Mouse (Mus musculus): Measurements from ENCODE around the gene Ttll7. TPM values are rescaled to one million over a fixed set of nuclear protein-coding genes. Genes with fewer than 3 reads are reported as not detected.

The Ttll7 gene
- polyA plus RNA-seq, 1 experiment: 0.09 TPM

- no peak for TF ChIP-seq CTCF (IDR thresholded peaks at IDR 0.05; ENCODE audit: borderline replicate concordance, control insufficient read depth, extremely low read depth, insufficient read depth, low read length, poor library complexity)
- no peak for TF ChIP-seq POLR2A (IDR thresholded peaks at IDR 0.05; ENCODE audit: control insufficient read depth, extremely low read depth, insufficient read depth, low read length, poor library complexity)
- no peaks in the 10 kb centered on the region for H3K27me3 ChIP-seq (ENCODE audit: control insufficient read depth, insufficient read depth, low read length)
- WGBS: 93% methylated on average over 7 of the region's 7 CpGs
Observed at GRCm38 (mm10) chr3:146928141-146928540, 76.0 kb downstream of the Ttll7 start.

GRCm38 (mm10) chr3:146929011-146929410 lies 76.8 kb downstream of the Ttll7 start:
- Histone ChIP-seq H3K4me3 (ENCODE audit: control insufficient read depth, insufficient read depth, low read length) (no peak overlapping the region), H3K36me3 (ENCODE audit: control insufficient read depth, insufficient read depth, low read length) (no peaks in the 10 kb centered on the region), H3K27me3 (ENCODE audit: control insufficient read depth, insufficient read depth, low read length) (no peaks in the 10 kb centered on the region), H3K27ac (ENCODE audit: control insufficient read depth, insufficient read depth, low read length) (no peak overlapping the region), H3K4me1 (replicated peaks; ENCODE audit: control insufficient read depth, insufficient read depth, low read length) (no peaks in the 10 kb centered on the region)
- 84% methylated on average over 5 of the region's 5 CpGs for WGBS
- TF ChIP-seq CTCF (IDR thresholded peaks at IDR 0.05; ENCODE audit: borderline replicate concordance, control insufficient read depth, extremely low read depth, insufficient read depth, low read length, poor library complexity) (no peak), POLR2A (IDR thresholded peaks at IDR 0.05; ENCODE audit: control insufficient read depth, extremely low read depth, insufficient read depth, low read length, poor library complexity) (no peak)
- no peak for DNase-seq

More at GRCm38 (mm10) chr3:146928141-146928540, 76.0 kb downstream of the Ttll7 start:
- Histone ChIP-seq H3K27ac (ENCODE audit: control insufficient read depth, insufficient read depth, low read length) (no peak overlapping the region), H3K4me1 (replicated peaks; ENCODE audit: control insufficient read depth, insufficient read depth, low read length) (no peaks in the 10 kb centered on the region), H3K36me3 (ENCODE audit: control insufficient read depth, insufficient read depth, low read length) (no peaks in the 10 kb centered on the region), H3K4me3 (ENCODE audit: control insufficient read depth, insufficient read depth, low read length) (no peak overlapping the region)
- DNase-seq: no peak

DNA sequence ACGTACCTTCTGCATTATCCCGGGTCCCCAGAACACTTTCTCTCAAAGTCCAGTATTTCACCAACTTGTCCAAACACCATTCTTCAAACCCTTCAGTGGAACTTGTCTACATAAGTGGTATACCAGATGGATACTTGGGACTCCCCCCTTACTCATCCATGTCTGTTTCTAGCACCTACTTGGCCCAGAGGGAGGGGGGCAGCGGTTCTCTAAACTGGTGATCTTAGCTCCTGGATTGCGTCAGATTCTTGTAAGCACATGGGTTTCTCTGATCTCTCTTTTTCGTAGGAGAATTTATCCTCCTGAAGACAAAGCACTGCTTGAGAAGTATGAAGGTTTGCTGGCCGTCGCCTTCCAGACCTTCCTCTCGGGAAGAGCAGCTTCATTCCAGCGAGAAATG lies 79.0 kb downstream of the Ttll7 start:
- Histone ChIP-seq H3K36me3 (ENCODE audit: control insufficient read depth, insufficient read depth, low read length) (no peaks in the 10 kb centered on the region), H3K4me1 (replicated peaks; ENCODE audit: control insufficient read depth, insufficient read depth, low read length) (no peaks in the 10 kb centered on the region), H3K27ac (ENCODE audit: control insufficient read depth, insufficient read depth, low read length) (no peak overlapping the region), H3K27me3 (ENCODE audit: control insufficient read depth, insufficient read depth, low read length) (no peaks in the 10 kb centered on the region), H3K4me3 (ENCODE audit: control insufficient read depth, insufficient read depth, low read length) (no peak overlapping the region)
- no peak for DNase-seq
- TF ChIP-seq CTCF (IDR thresholded peaks at IDR 0.05; ENCODE audit: borderline replicate concordance, control insufficient read depth, extremely low read depth, insufficient read depth, low read length, poor library complexity) (no peak), POLR2A (IDR thresholded peaks at IDR 0.05; ENCODE audit: control insufficient read depth, extremely low read depth, insufficient read depth, low read length, poor library complexity) (no peak)
- WGBS: 96% methylated on average over 9 of the region's 9 CpGs

- no peak overlapping the region for H3K27ac ChIP-seq (ENCODE audit: control insufficient read depth, insufficient read depth, low read length)
- WGBS: 93% methylated on average over 5 of the region's 5 CpGs
- DNase-seq: no peak
- no peaks in the 10 kb centered on the region for H3K27me3 ChIP-seq (ENCODE audit: control insufficient read depth, insufficient read depth, low read length)
- no peak for TF ChIP-seq CTCF (IDR thresholded peaks at IDR 0.05; ENCODE audit: borderline replicate concordance, control insufficient read depth, extremely low read depth, insufficient read depth, low read length, poor library complexity)
- no peak for TF ChIP-seq POLR2A (IDR thresholded peaks at IDR 0.05; ENCODE audit: control insufficient read depth, extremely low read depth, insufficient read depth, low read length, poor library complexity)
- H3K4me3 ChIP-seq (ENCODE audit: control insufficient read depth, insufficient read depth, low read length): no peak overlapping the region
- H3K36me3 ChIP-seq (ENCODE audit: control insufficient read depth, insufficient read depth, low read length): no peaks in the 10 kb centered on the region
- no peaks in the 10 kb centered on the region for H3K4me1 ChIP-seq (replicated peaks; ENCODE audit: control insufficient read depth, insufficient read depth, low read length)
Observed at GRCm38 (mm10) chr3:146932506-146932905, 80.3 kb downstream of the Ttll7 start.

DNA sequence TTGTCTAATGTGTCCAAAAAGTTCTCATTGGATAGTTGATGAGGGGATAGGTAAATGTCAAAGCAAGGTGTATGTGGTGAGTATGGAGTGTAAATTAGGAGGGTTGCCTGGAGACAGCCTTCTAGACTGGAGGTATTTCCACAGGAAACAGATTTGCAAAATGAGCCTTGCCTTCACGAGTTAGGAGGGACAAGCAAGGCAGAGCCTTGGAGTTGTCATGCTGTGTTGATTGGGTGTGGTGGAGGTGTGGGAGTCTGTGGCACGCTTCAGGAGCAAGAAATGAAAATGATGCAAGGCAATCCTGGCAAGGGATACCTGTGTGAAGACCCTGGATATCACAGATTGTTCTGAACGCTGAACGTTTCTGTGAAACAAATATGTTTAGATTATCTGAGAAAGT lies 84.7 kb downstream of the Ttll7 start:
- Histone ChIP-seq H3K4me3 (ENCODE audit: control insufficient read depth, insufficient read depth, low read length) (no peak overlapping the region), H3K36me3 (ENCODE audit: control insufficient read depth, insufficient read depth, low read length) (no peaks in the 10 kb centered on the region), H3K4me1 (replicated peaks; ENCODE audit: control insufficient read depth, insufficient read depth, low read length) (no peaks in the 10 kb centered on the region), H3K27ac (ENCODE audit: control insufficient read depth, insufficient read depth, low read length) (no peak overlapping the region), H3K27me3 (ENCODE audit: control insufficient read depth, insufficient read depth, low read length) (no peaks in the 10 kb centered on the region)
- DNase-seq: no peak
- TF ChIP-seq POLR2A (IDR thresholded peaks at IDR 0.05; ENCODE audit: control insufficient read depth, extremely low read depth, insufficient read depth, low read length, poor library complexity): no peak
- TF ChIP-seq CTCF (IDR thresholded peaks at IDR 0.05; ENCODE audit: borderline replicate concordance, control insufficient read depth, extremely low read depth, insufficient read depth, low read length, poor library complexity): no peak
- WGBS: 77% methylated on average over 4 of the region's 4 CpGs

- TF ChIP-seq CTCF (IDR thresholded peaks at IDR 0.05; ENCODE audit: borderline replicate concordance, control insufficient read depth, extremely low read depth, insufficient read depth, low read length, poor library complexity): no peak
- no peak for TF ChIP-seq POLR2A (IDR thresholded peaks at IDR 0.05; ENCODE audit: control insufficient read depth, extremely low read depth, insufficient read depth, low read length, poor library complexity)
- Histone ChIP-seq H3K36me3 (ENCODE audit: control insufficient read depth, insufficient read depth, low read length) (no peaks in the 10 kb centered on the region), H3K4me3 (ENCODE audit: control insufficient read depth, insufficient read depth, low read length) (no peak overlapping the region), H3K4me1 (replicated peaks; ENCODE audit: control insufficient read depth, insufficient read depth, low read length) (no peaks in the 10 kb centered on the region), H3K27me3 (ENCODE audit: control insufficient read depth, insufficient read depth, low read length) (no peaks in the 10 kb centered on the region), H3K27ac (ENCODE audit: control insufficient read depth, insufficient read depth, low read length) (no peak overlapping the region)
- DNase-seq: no peak
- 39% methylated on average over 21 of the region's 21 CpGs for WGBS
Observed at GRCm38 (mm10) chr3:146939391-146940250, 87.5 kb downstream of the Ttll7 start.

All from thymus, adult 2 months (tissue).